Mouse (Mus musculus) intestine, embryonic 16.5 days (tissue): Measurements from ENCODE around the gene Acat3. TPM values are rescaled to one million over a fixed set of nuclear protein-coding genes. Genes with fewer than 3 reads are reported as not detected.

Experiments
- ATAC-seq: fragments of 200-750 bp; cut with Nextera tagmentation; 2 replicates; pipeline ENCODE4 v1.8.0; 2017; ENCODE audit warnings: moderate TSS enrichment, moderate library complexity
- H3K27ac ChIP-seq: fragments of 300-500 bp; sonication (generic); 2 replicates; pipeline ENCODE4 v1.5.1; 2014; ENCODE audit warnings: mild to moderate bottlenecking, low read length
- H3K27me3 ChIP-seq: fragments of 300-500 bp; sonication (generic); replicated peaks from 2 replicates; pipeline ENCODE4 v1.6.1; 2014; ENCODE audit warnings: low read length, control low read depth, mixed read lengths; ENCODE audit not compliant: control insufficient read depth, insufficient read depth
- H3K36me3 ChIP-seq: fragments of 300-500 bp; sonication (generic); 2 replicates; pipeline ENCODE4 v1.6.1; 2014; ENCODE audit warnings: low read length, control low read depth; ENCODE audit not compliant: control insufficient read depth, insufficient read depth
- H3K4me1 ChIP-seq: fragments of 300-500 bp; sonication (generic); 2 replicates; pipeline ENCODE4 v1.6.1; 2014; ENCODE audit warnings: low read length, control low read depth, mixed read lengths; ENCODE audit not compliant: control insufficient read depth, insufficient read depth
- H3K4me2 ChIP-seq: fragments of 300-500 bp; sonication (generic); 2 replicates; pipeline ENCODE4 v1.6.1; 2014; ENCODE audit warnings: low read depth, low read length, control low read depth
- H3K4me3 ChIP-seq: fragments of 300-500 bp; sonication (generic); 2 replicates; pipeline ENCODE4 v1.5.1; 2014; ENCODE audit warnings: mild to moderate bottlenecking, low read length
- H3K9ac ChIP-seq: fragments of 300-500 bp; sonication (generic); 2 replicates; pipeline ENCODE4 v1.6.1; 2014; ENCODE audit warnings: low read depth, low read length
- H3K9me3 ChIP-seq: fragments of 300-500 bp; sonication (generic); 2 replicates; pipeline ENCODE4 v1.6.1; 2016; ENCODE audit warnings: low read length, control low read depth; ENCODE audit not compliant: control insufficient read depth
- WGBS: fragments of 180-500 bp; shearing (Covaris S2); extraction: QIAGEN DNeasy Blood & Tissue Kit; methylation state at CpG from one replicate; pipeline ENCODE4 v1.1.7; 2014; 5-methylcytosine and 5-hydroxymethylcytosine counted together
- polyA plus RNA-seq: library from polyadenylated mRNA; unstranded; fragments of >200 nt; fragmentation: Nextera tagmentation; extraction: Ambion mirVana; gene quantifications from 2 replicates; pipeline ENCODE4 v1.2.1, GENCODE M21; 2015

Acat3 gene
- polyA plus RNA-seq, 1 experiment from 2014 or later: 0.91 TPM

DNA sequence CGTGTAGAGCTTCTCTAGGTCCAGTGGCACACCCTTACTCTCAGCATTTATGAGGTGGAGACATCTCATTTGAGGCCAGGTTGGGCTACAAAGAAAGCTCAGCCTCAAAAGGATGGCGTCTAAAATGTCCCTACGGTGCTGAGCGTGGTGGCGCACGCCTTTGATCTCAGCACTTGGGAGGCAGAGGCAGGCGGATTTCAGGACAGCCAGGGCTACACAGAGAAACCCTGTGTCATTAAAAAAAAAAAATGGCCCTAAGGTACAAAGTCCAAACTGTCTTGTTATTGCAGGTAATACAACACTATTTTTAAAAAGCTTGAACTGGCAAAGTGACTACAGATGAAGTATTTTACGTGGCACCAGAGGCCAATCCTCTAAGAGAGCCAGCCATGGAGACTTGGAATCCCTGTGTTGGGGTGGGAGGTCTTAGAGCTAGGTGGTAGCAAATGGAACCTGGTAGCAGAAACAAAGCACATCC lies 14.7 kb downstream of the Acat3 start:
- Histone ChIP-seq H3K4me1 (no peaks in the 10 kb centered on the region), H3K4me2 (no peak overlapping the region), H3K27ac (no peak overlapping the region), H3K9ac (no peak overlapping the region), H3K27me3 (no peaks in the 10 kb centered on the region), H3K4me3 (no peak overlapping the region), H3K36me3 (peaks cover 21% of the 10 kb centered on the region), H3K9me3 (no peaks in the 10 kb centered on the region)
- peak; percentile 61 for ATAC-seq
- WGBS: 87% methylated on average over 8 of the region's 8 CpGs

DNA sequence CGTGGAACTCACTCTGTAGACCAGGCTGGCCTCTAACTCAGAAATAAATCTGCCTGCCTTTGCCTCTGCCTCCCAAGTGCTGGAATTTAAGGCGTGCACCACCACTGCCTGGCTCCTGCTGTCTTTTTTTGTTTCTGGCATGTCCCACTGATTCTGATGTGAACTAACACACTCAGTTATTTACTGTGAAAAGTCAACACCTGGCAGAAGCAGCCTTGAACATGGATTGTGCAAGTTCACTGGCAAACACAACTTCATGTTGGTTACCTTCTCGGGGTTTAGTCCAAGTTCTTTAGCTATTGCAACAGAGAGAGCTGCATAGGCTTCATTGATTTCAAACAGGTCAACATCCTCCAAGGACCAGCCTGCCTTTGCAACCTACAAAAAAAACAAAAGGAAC lies 15.4 kb downstream of the Acat3 start:
- H3K36me3 ChIP-seq: peaks cover 21% of the 10 kb centered on the region

DNA sequence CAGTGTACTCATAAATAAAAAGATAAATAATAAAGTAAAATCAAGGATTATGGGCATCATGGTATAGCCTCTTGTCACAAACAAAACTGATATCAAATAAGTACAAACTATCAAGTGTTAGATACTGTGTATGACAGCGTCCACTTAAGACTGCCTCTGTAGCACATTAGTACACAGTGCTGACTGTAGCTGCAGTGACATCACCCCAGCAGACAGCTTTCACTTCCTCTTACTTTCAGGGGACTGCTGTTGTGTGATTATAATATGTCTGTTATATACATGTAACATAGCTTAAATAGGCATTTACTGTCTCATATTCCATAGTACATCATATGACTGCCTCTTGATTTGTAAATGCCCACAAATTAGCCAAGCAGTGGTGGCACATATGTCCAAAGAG lies 19.3 kb downstream of the Acat3 start:
- no peaks in the 10 kb centered on the region for H3K27me3 ChIP-seq
- no peak overlapping the region for H3K4me2 ChIP-seq
- H3K36me3 ChIP-seq: peaks cover 21% of the 10 kb centered on the region
- 87% methylated on average over 1 of the region's 1 CpGs for WGBS
- no peaks in the 10 kb centered on the region for H3K4me1 ChIP-seq
- ATAC-seq: no peak
- no peak overlapping the region for H3K4me3 ChIP-seq
- H3K27ac ChIP-seq: no peak overlapping the region
- H3K9ac ChIP-seq: no peak overlapping the region
- no peaks in the 10 kb centered on the region for H3K9me3 ChIP-seq

More for the DNA sequence above, 15.4 kb downstream of the Acat3 start:
- H3K9me3 ChIP-seq: no peaks in the 10 kb centered on the region
- H3K27me3 ChIP-seq: no peaks in the 10 kb centered on the region
- no peak overlapping the region for H3K9ac ChIP-seq
- no peaks in the 10 kb centered on the region for H3K4me1 ChIP-seq
- 86% methylated on average over 3 of the region's 3 CpGs for WGBS
- H3K4me3 ChIP-seq: no peak overlapping the region
- H3K4me2 ChIP-seq: no peak overlapping the region
- ATAC-seq: no peak
- no peak overlapping the region for H3K27ac ChIP-seq

DNA sequence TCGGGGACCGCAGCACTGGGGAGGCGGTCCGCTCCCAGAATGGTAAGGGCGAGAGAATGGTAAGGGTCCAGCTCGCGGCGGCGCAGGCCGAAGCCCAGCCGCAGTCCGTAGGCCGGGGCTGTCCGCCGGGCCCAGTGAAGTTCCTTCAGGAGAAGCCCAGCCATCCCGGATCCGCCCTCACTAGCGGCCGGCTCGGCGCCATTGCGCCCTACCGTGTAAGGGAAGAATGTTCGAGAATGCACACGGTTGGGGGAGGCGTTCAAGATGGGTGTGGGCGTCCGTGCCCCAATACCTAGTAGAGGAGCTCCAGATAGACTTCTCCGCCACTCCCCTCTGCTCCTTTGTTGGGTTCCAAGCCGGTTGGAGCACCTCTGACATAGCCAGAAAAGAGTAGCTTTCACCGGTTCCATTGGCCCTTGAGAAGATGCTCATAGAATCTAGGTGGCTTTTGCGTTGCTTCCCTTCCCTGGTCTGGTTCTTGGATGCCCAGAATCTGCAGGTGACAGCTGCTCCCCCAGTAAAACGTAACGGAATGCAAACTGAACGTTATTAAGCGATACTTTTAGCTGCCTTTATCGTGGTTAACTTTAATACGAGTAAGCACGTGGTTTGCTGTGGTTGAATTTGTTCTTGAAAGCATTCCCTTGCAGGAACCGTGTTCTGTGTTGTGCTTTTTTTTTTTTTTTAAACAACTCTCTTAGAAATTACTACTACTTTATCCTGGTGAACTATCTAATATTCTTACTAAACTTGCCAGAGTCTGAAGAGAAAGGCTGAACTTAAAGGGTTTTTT lies 23.6 kb downstream of the Acat3 start:
- H3K27ac ChIP-seq: peak overlapping the region; percentile 91
- H3K4me2 ChIP-seq: peak overlapping the region; percentile 56
- peak; percentile 60 for ATAC-seq
- peaks cover 3% of the 10 kb centered on the region; the same call in 1 of the 2 replicates for H3K4me1 ChIP-seq
- peak overlapping the region; percentile 95 for H3K4me3 ChIP-seq
- H3K9ac ChIP-seq: peak overlapping the region; percentile 98
- WGBS: under 1% methylated on average over 40 of the region's 40 CpGs
- no peaks in the 10 kb centered on the region for H3K27me3 ChIP-seq
- peaks cover 7% of the 10 kb centered on the region; the same call in 1 of the 2 replicates for H3K36me3 ChIP-seq
- H3K9me3 ChIP-seq: no peaks in the 10 kb centered on the region

- Histone ChIP-seq H3K27ac (peak within 1 kb of the TSS; percentile 91), H3K36me3 (peaks cover 5% of the 10 kb centered on the region; the same call in 1 of the 2 replicates), H3K4me3 (peak within 1 kb of the TSS; percentile 95), H3K9me3 (no peaks in the 10 kb centered on the region), H3K4me1 (peaks cover 3% of the 10 kb centered on the region; the same call in 1 of the 2 replicates), H3K4me2 (peak within 1 kb of the TSS; percentile 78), H3K9ac (peak within 1 kb of the TSS; percentile 98), H3K27me3 (no peaks in the 10 kb centered on the region)
- ATAC-seq: peak; percentile 100
- under 1% methylated on average over 56 of the region's 56 CpGs for WGBS
These were observed 24.4 kb downstream of the Acat3 start, which contains the start of gene Mrpl18 for GRCm38 (mm10) chr17:12915881-12916583. Mrpl18 (minus strand) TSS chr17:12916345.

DNA sequence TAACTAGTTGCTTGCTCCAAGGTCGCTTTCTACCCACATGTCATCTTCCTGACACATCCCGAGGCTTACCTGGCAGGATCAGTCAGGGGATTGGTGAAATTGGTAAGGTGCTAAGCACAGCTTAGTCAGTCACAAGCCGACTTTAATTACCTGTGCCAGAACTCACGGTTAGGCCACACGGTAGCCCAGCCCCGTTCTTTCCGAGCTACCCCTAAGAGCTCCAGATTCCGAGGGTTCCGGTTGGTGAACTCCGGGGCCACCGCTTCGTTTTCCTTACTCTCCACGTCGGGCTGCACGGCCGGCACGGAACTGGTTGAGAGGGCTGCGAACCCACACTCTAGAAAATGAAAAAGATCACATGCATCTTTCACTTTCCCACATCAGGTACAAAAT lies 24.9 kb downstream of the Acat3 start, which contains the start of gene Tcp1:
TSS of gene Tcp1 (plus strand) at position 214 of the 393 bp plus-strand sequence.
- H3K4me2 ChIP-seq: peak within 1 kb of the TSS; percentile 78
- H3K4me1 ChIP-seq: peaks cover 3% of the 10 kb centered on the region; the same call in 1 of the 2 replicates
- H3K36me3 ChIP-seq: peaks cover 5% of the 10 kb centered on the region; the same call in 1 of the 2 replicates
- H3K9me3 ChIP-seq: no peaks in the 10 kb centered on the region
- peak within 1 kb of the TSS; percentile 91 for H3K27ac ChIP-seq
- WGBS: 1% methylated on average over 18 of the region's 18 CpGs
- H3K27me3 ChIP-seq: no peaks in the 10 kb centered on the region
- H3K9ac ChIP-seq: peak within 1 kb of the TSS; percentile 98
- H3K4me3 ChIP-seq: peak within 1 kb of the TSS; percentile 95
- peak; percentile 17 for ATAC-seq

- no peaks in the 10 kb centered on the region for H3K27me3 ChIP-seq
- no peak overlapping the region for H3K27ac ChIP-seq
- peaks cover 3% of the 10 kb centered on the region; the same call in 1 of the 2 replicates for H3K4me1 ChIP-seq
- no peak overlapping the region for H3K4me2 ChIP-seq
- H3K36me3 ChIP-seq: peaks cover 5% of the 10 kb centered on the region; the same call in 1 of the 2 replicates
- no peak overlapping the region for H3K9ac ChIP-seq
- no peaks in the 10 kb centered on the region for H3K9me3 ChIP-seq
- no peak overlapping the region for H3K4me3 ChIP-seq
- WGBS: 87% methylated on average over 8 of the region's 8 CpGs
- no peak for ATAC-seq
These were observed 30.0 kb downstream of the Acat3 start for GRCm38 (mm10) chr17:12910391-12910790.

GRCm38 (mm10) chr17:12909361-12910280 lies 30.8 kb downstream of the Acat3 start, which contains the start of gene Pnldc1:
Pnldc1 (minus strand) TSS chr17:12910230.
- Histone ChIP-seq H3K36me3 (peaks cover 7% of the 10 kb centered on the region; the same call in 1 of the 2 replicates), H3K27ac (no peak within 1 kb of the TSS)
- 79% methylated on average over 35 of the region's 35 CpGs for WGBS

More at GRCm38 (mm10) chr17:12909361-12910280, 30.8 kb downstream of the Acat3 start, which contains the start of gene Pnldc1:
- Histone ChIP-seq H3K27me3 (no peaks in the 10 kb centered on the region), H3K4me3 (no peak within 1 kb of the TSS), H3K4me2 (no peak within 1 kb of the TSS), H3K9me3 (no peaks in the 10 kb centered on the region), H3K4me1 (no peaks in the 10 kb centered on the region), H3K9ac (no peak within 1 kb of the TSS)
- ATAC-seq: no peak
